Mouse (Mus musculus) bone marrow macrophage, adult 2 months (primary cell): ENCODE data around the gene Rfpl4b.

Experiments used
- CTCF ChIP-seq: IDR thresholded peaks from 2 replicates; pipeline ENCODE4 v1.5.1; 2012; ENCODE audit warnings: low read depth, mild to moderate bottlenecking, low read length, moderate library complexity
- POLR2A ChIP-seq: IDR thresholded peaks from 2 replicates; pipeline ENCODE4 v1.6.1; 2012; ENCODE audit warnings: mild to moderate bottlenecking, low read depth, low read length, borderline replicate concordance

DNA sequence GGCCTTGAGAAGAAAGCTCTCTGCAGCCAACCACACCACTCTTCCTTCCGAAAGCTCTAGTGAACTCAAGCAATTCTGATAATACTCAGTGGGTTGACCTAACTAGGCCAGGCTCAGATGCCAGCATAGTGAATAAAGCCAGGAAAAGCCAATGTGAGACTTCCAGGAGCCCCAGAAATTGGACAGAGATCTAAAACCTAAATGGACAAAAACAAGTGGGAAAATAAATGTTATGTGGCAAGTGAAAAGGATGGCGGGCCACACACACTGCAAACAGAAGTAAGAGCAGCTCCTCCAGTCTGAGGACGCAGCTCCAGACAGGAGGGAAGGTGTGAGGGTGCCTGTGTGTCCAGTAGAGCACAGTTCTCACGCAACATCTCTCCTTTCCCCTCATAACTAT is 26.7 kb upstream of the Rfpl4b start:
- no peak for TF ChIP-seq CTCF
- TF ChIP-seq POLR2A = no peak
